Mouse (Mus musculus) thymus, adult 2 months (tissue): ENCODE results near the gene Vsir.

Experiments used
- CTCF ChIP-seq: fragments of 200-500 bp; IDR thresholded peaks from 2 replicates; pipeline ENCODE4 v1.5.1; 2012; ENCODE audit warnings: mild to moderate bottlenecking, control low read depth, low read length, moderate library complexity, borderline replicate concordance; ENCODE audit not compliant: control insufficient read depth, poor library complexity, insufficient read depth; ENCODE audit errors: extremely low read depth
- POLR2A ChIP-seq: fragments of 200-500 bp; IDR thresholded peaks from 2 replicates; pipeline ENCODE4 v1.6.1; 2012; ENCODE audit warnings: mild to moderate bottlenecking, low read length, control low read depth, moderate library complexity; ENCODE audit not compliant: control insufficient read depth, poor library complexity, insufficient read depth; ENCODE audit errors: extremely low read depth

DNA sequence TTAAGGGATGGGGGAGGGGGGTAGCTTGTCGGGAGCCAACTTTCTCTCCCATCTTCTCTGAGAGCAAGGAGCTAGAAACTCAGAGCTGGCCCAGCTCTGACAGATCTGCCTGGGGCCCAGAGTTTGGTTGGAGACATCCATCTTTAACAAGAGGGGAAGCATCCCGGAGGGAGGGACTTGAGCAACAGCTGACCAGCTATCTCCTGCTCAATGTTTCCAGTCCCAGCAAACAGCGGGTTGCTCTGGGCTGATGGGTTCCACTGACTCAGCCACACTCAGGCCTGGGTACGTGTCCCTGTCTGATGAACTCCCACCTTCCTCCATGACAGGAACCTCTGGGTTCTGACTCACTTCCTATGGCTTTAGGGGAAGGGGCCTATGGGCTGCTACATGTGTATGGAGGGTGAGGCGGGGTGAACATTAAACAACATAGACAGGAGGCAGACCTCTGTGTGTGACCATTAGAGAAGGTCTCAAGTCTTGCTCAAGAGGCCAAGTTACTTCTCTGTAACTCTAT, 44.3 kb downstream of the Vsir start:
- TF ChIP-seq POLR2A (no peak), CTCF (no peak)
